Mouse (Mus musculus) kidney, embryonic 16.5 days (tissue): ENCODE results near the gene Gramd1b. TPM values are rescaled to one million over a fixed set of nuclear protein-coding genes. Genes with fewer than 3 reads are reported as not detected.

Experiments used
- ATAC-seq: fragments of 200-750 bp; cut with Nextera tagmentation; 2 replicates; pipeline ENCODE4 v1.8.0; 2017; ENCODE audit warnings: moderate TSS enrichment; ENCODE audit not compliant: low FRiP score, low TSS enrichment
- H3K27ac ChIP-seq: fragments of 300-500 bp; sonication (generic); 2 replicates; pipeline ENCODE4 v1.5.1; 2014; ENCODE audit warnings: low read length
- H3K27me3 ChIP-seq: fragments of 300-500 bp; sonication (generic); 2 replicates; pipeline ENCODE4 v1.6.1; 2014; ENCODE audit warnings: low read length, control low read depth, mixed read lengths; ENCODE audit not compliant: insufficient read depth
- H3K36me3 ChIP-seq: fragments of 300-500 bp; sonication (generic); 2 replicates; pipeline ENCODE4 v1.6.1; 2014; ENCODE audit warnings: low read length, control low read depth, mixed read lengths; ENCODE audit not compliant: insufficient read depth
- H3K4me1 ChIP-seq: fragments of 300-500 bp; sonication (generic); 2 replicates; pipeline ENCODE4 v1.6.1; 2014; ENCODE audit warnings: low read length, control low read depth, mixed read lengths; ENCODE audit not compliant: insufficient read depth
- H3K4me2 ChIP-seq: fragments of 300-500 bp; sonication (generic); replicated peaks from 2 replicates; pipeline ENCODE4 v1.6.1; 2014; ENCODE audit warnings: low read depth, low read length
- H3K4me3 ChIP-seq: fragments of 300-500 bp; sonication (generic); 2 replicates; pipeline ENCODE4 v1.5.1; 2014; ENCODE audit warnings: mild to moderate bottlenecking, low read length
- H3K9ac ChIP-seq: fragments of 300-500 bp; sonication (generic); replicated peaks from 2 replicates; pipeline ENCODE4 v1.6.1; 2014; ENCODE audit warnings: low read length
- H3K9me3 ChIP-seq: fragments of 300-500 bp; sonication (generic); 2 replicates; pipeline ENCODE4 v1.6.1; 2016; ENCODE audit warnings: low read length, control low read depth
- WGBS: fragments of 180-500 bp; shearing (Covaris S2); extraction: QIAGEN DNeasy Blood & Tissue Kit; methylation state at CpG from one replicate; pipeline ENCODE4 v1.1.7; 2014; 5-methylcytosine and 5-hydroxymethylcytosine counted together
- polyA plus RNA-seq: library from polyadenylated mRNA; unstranded; fragments of >200 nt; fragmentation: Nextera tagmentation; extraction: Ambion mirVana; gene quantifications from 2 replicates; pipeline ENCODE4 v1.2.1, GENCODE M21; 2015

Gramd1b gene
- polyA plus RNA-seq, 1 experiment from 2014 or later, result 11.0 TPM

DNA sequence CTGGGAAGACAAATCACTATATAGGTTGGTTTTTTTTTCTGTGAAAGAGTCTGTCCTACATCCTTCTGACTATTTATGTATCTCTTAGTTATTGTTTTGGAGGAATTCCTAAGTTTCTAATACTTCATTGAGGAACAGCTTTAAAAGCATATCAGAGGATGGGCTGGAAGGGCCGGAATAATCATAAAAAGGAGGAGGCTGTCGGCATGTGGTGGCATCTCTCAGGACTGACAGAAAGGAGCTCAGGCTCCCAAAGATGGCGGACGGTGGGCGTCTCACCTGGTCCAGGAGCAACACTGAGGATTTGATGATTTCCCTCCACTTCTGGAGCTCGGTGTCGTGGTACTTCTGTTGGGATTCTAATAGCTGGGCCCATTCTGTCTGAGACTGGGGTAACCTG lies 231.9 kb downstream of the Gramd1b start:
- Histone ChIP-seq H3K4me2 (no peak overlapping the region), H3K36me3 (peaks cover 38% of the 10 kb centered on the region), H3K27ac (no peak overlapping the region), H3K9me3 (no peaks in the 10 kb centered on the region), H3K9ac (no peak overlapping the region), H3K4me3 (no peak overlapping the region), H3K27me3 (no peaks in the 10 kb centered on the region), H3K4me1 (no peaks in the 10 kb centered on the region)
- 98% methylated on average over 7 of the region's 7 CpGs for WGBS
- ATAC-seq, result no peak

DNA sequence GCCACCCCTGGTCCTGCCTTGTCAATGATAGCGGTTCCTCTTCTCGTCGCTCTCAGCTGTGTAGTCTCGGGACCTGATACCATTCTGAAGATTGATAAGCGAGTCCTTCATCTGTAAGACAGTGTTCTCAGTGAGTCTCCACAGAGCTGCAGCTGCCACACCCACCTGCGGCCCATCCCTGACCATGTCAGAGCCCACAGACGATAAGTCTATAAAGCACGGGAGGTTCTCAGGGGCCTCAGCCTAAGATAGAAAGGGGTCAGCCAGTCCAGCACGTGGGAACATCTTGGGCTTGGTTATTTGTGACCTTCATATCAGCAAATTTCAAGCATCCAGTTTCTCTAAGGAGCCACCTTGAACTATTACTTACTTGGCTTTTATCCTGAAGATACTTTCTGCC lies 233.2 kb downstream of the Gramd1b start:
- no peak overlapping the region for H3K27ac ChIP-seq
- no peaks in the 10 kb centered on the region for H3K4me1 ChIP-seq
- no peaks in the 10 kb centered on the region for H3K27me3 ChIP-seq
- H3K4me2 ChIP-seq, result no peak overlapping the region
- peaks cover 33% of the 10 kb centered on the region for H3K36me3 ChIP-seq
- H3K9ac ChIP-seq, result no peak overlapping the region
- no peak overlapping the region for H3K4me3 ChIP-seq
- WGBS, result 89% methylated on average over 9 of the region's 9 CpGs
- no peak for ATAC-seq
- no peaks in the 10 kb centered on the region for H3K9me3 ChIP-seq

DNA sequence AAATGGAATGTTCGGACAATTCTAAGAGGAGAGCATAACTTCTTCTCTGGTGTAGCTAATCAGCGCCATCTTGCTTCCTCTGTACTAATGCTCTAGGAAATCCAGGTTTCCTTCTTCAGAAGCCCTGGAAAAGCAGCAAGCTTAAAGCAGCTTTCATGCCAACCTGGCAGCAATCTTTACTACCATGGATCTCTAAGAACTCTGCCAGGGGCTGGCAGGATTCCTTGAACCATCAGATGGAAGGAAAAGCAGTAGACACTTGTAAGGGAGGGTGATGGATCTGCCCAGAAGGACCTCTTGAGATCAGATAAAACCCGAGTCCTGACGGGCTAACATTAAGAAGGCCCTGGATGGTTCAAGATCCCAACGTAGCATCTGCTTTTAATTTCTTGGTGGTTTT lies 234.9 kb downstream of the Gramd1b start:
- Histone ChIP-seq H3K9me3 (no peaks in the 10 kb centered on the region), H3K36me3 (peaks cover 33% of the 10 kb centered on the region)
- WGBS, result 96% methylated on average over 5 of the region's 5 CpGs

DNA sequence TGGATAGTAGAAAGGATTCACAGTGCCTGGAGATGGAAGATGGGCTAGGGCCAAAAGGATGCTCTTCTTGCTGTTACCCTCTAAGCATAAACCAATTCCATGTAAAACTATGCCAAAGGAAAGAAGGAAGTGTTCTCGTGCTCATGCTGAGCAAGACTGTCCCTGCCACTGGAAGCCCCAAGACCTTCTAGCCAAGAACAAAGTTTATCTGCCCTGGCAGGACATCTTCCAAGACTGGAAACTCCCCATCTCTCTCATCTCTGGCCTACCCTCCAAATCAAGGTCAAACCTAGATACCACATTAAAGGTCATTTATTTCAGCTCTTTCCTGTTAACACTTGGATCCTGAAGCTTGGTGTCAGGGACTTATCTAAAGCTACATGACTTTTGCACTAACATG lies 236.3 kb downstream of the Gramd1b start:
- no peak overlapping the region for H3K27ac ChIP-seq
- peaks cover 29% of the 10 kb centered on the region for H3K36me3 ChIP-seq
- no peak overlapping the region for H3K9ac ChIP-seq
- 92% methylated on average over 1 of the region's 1 CpGs for WGBS
- no peak for ATAC-seq
- no peaks in the 10 kb centered on the region for H3K4me1 ChIP-seq
- H3K27me3 ChIP-seq, result no peaks in the 10 kb centered on the region
- no peaks in the 10 kb centered on the region for H3K9me3 ChIP-seq
- no peak overlapping the region for H3K4me2 ChIP-seq
- H3K4me3 ChIP-seq, result no peak overlapping the region

More for the DNA sequence above, 234.9 kb downstream of the Gramd1b start:
- H3K9ac ChIP-seq, result no peak overlapping the region
- H3K27ac ChIP-seq, result no peak overlapping the region
- H3K4me1 ChIP-seq, result no peaks in the 10 kb centered on the region
- no peak overlapping the region for H3K4me3 ChIP-seq
- no peak for ATAC-seq
- no peak overlapping the region for H3K4me2 ChIP-seq
- no peaks in the 10 kb centered on the region for H3K27me3 ChIP-seq

DNA sequence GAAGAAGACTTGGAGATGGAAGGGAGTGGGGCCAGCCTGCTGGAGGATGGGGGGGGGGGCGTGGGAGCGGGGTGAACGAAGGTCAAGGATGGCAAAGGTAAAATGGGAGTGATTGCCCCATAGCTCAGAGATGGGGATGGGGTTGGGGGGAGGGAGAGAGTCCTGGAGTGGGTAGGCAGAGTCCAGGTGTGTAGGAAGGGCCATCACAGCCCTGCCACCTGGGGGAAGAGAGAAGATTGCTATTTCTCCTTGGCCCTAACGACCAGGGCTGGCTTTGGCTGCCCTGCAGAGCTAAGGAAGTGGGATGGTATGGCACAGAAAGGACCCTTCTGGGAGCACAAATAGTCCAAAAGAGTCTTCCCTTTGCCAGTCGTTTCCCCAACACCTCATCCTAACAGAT lies 237.0 kb downstream of the Gramd1b start:
- Histone ChIP-seq H3K4me2 (no peak overlapping the region), H3K4me1 (no peaks in the 10 kb centered on the region), H3K27me3 (no peaks in the 10 kb centered on the region), H3K9ac (no peak overlapping the region), H3K4me3 (no peak overlapping the region), H3K27ac (no peak overlapping the region), H3K9me3 (no peaks in the 10 kb centered on the region), H3K36me3 (peaks cover 24% of the 10 kb centered on the region)
- no peak for ATAC-seq
- WGBS, result 84% methylated on average over 5 of the region's 5 CpGs

DNA sequence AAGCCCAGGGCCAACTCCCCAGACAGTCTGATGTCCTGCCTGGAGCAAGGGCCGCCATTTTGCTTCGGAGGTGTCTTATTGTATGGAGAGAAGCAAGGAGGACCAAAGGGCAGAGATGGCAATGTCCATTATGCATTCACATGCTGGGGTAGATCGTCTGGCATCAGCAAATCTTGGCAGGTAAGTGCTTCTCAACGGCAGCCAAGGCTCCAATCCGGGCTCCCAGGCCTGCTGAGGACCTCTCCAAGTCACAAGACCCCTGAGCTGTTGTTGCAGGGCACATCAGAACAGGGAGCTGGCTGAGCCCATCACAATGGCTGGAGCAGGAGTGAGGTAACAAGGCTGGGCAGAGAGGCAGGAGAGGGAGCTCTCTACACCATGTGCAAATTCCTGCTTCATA lies 237.4 kb downstream of the Gramd1b start:
- 93% methylated on average over 5 of the region's 5 CpGs for WGBS
- Histone ChIP-seq H3K4me3 (no peak overlapping the region), H3K27me3 (no peaks in the 10 kb centered on the region), H3K4me2 (no peak overlapping the region), H3K27ac (no peak overlapping the region), H3K36me3 (peaks cover 24% of the 10 kb centered on the region), H3K9ac (no peak overlapping the region), H3K4me1 (no peaks in the 10 kb centered on the region), H3K9me3 (no peaks in the 10 kb centered on the region)
- no peak for ATAC-seq

DNA sequence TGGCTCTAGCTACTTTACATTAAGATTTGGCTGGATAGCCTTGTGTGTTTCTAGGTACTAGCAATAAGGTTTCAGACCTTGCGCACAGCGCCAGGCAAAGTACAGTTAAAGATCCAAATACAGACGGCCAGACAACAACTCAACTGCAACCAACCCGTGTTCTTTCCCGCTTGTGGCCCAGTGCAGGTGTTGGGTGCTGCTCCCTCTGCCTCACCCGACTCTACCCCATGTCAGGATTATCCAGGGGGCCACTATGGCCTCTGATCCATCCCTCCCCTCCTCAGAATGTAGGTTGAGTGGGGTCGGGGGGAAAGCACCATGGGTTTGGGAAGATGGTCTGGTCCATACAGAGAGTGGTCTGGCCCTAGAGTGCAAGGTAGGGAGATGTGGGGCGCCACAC lies 237.9 kb downstream of the Gramd1b start:
- ATAC-seq, result no peak
- Histone ChIP-seq H3K36me3 (peaks cover 24% of the 10 kb centered on the region), H3K9ac (no peak overlapping the region), H3K4me1 (no peaks in the 10 kb centered on the region), H3K4me3 (no peak overlapping the region), H3K9me3 (no peaks in the 10 kb centered on the region), H3K27me3 (no peaks in the 10 kb centered on the region), H3K27ac (no peak overlapping the region), H3K4me2 (no peak overlapping the region)
- 93% methylated on average over 8 of the region's 8 CpGs for WGBS

DNA sequence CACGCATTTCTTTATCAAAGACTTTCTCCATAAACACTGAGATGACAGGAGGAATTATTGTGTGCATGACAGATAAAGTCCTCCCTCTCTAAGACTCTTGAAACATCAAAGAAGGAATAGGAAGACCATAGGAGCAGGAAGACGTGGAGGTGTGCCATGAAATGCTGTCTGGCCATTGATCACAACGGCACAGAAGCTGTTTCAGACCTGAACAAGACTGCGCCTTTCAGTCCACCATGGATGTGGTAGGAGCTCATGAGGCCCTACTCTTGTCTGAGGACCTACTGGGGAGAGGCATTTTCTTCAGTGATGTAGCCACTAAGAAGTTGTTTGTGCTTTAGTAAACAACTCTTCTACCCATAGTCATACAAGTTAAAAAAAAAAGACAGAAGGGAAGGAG lies 238.7 kb downstream of the Gramd1b start:
- 83% methylated on average over 4 of the region's 4 CpGs for WGBS
- H3K9me3 ChIP-seq, result no peaks in the 10 kb centered on the region
- no peaks in the 10 kb centered on the region for H3K4me1 ChIP-seq
- no peak overlapping the region for H3K27ac ChIP-seq
- H3K4me2 ChIP-seq, result no peak overlapping the region
- no peak for ATAC-seq
- no peak overlapping the region for H3K4me3 ChIP-seq
- no peak overlapping the region for H3K9ac ChIP-seq
- no peaks in the 10 kb centered on the region for H3K27me3 ChIP-seq
- H3K36me3 ChIP-seq, result peaks cover 18% of the 10 kb centered on the region

DNA sequence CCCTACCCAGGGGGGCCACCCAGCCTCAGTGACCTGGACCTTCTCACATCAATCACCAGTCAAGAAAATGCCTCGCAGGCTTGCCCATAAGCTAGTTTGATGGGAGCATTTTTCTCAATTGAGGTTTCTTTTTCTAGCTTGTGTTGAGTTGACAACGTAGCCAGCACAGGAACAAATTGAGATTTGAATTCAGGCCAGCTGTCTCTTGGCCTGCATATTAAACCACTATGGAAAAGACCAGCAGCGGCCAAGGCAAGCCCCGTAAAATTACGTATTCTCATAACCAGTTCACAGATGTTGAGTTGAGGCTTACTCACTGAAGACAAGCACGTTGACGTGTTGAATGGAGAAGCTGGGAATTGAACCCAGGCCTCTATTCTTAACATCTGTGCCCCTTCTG lies 248.2 kb downstream of the Gramd1b start:
- no peaks in the 10 kb centered on the region for H3K4me1 ChIP-seq
- no peaks in the 10 kb centered on the region for H3K36me3 ChIP-seq
- no peak for ATAC-seq
- no peak overlapping the region for H3K4me3 ChIP-seq
- H3K9me3 ChIP-seq, result no peaks in the 10 kb centered on the region
- WGBS, result 92% methylated on average over 7 of the region's 7 CpGs
- H3K27me3 ChIP-seq, result no peaks in the 10 kb centered on the region
- H3K27ac ChIP-seq, result no peak overlapping the region
- H3K9ac ChIP-seq, result no peak overlapping the region
- no peak overlapping the region for H3K4me2 ChIP-seq

DNA sequence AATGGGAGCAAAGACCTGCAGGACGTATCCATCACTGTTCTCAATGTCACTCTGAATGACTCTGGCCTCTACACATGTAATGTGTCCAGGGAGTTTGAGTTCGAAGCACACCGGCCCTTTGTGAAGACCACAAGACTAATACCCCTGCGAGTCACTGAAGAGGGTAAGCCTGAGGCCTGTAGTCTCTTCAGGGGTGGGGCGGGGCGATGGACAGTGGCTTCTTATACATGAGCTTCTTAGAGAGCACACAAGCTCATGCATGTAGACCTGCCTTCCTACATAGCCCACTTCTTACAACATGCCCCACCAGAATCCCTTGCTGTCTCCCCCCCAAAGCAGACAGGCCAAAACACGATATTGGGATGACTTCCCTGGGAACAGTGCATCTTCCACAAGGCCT lies 251.7 kb downstream of the Gramd1b start:
- H3K4me1 ChIP-seq, result no peaks in the 10 kb centered on the region
- WGBS, result 93% methylated on average over 7 of the region's 7 CpGs

DNA sequence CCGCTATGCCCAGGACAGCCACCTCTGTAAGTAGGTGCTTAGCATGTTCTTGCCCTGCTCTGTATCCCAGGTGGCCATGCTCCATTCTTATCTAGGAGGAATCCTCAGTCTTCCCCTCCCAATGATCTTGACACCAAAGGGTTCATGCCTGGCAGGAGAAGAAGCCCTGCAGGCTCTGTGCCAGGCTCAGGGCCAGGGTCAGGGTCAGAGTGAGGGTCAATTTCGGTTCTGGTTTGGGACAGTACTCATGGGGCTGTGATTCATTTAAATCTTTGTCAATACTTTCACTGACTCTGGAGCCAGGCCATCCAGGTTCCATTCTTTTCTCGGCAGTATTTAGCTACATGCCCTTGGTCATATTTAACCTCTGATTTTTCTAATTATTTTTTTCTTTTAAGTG lies 253.5 kb downstream of the Gramd1b start:
- Histone ChIP-seq H3K9ac (no peak overlapping the region), H3K27ac (no peak overlapping the region), H3K36me3 (no peaks in the 10 kb centered on the region), H3K27me3 (no peaks in the 10 kb centered on the region), H3K4me1 (no peaks in the 10 kb centered on the region), H3K4me2 (no peak overlapping the region), H3K9me3 (no peaks in the 10 kb centered on the region), H3K4me3 (no peak overlapping the region)
- WGBS, result 67% methylated on average over 3 of the region's 3 CpGs
- no peak for ATAC-seq

More for the DNA sequence above, 251.7 kb downstream of the Gramd1b start:
- Histone ChIP-seq H3K4me3 (no peak overlapping the region), H3K27ac (no peak overlapping the region), H3K36me3 (no peaks in the 10 kb centered on the region), H3K4me2 (no peak overlapping the region), H3K27me3 (no peaks in the 10 kb centered on the region), H3K9ac (no peak overlapping the region), H3K9me3 (no peaks in the 10 kb centered on the region)
- no peak for ATAC-seq
